Mouse (Mus musculus): ENCODE data around the gene Aoc1. TPM values are rescaled to one million over a fixed set of nuclear protein-coding genes. Genes with fewer than 3 reads are reported as not detected.
"Not testable (repeated sequence)": the region's sequence is repeated elsewhere in the genome, so short reads cannot be mapped to it uniquely, and the experiment has no call there.

Aoc1 gene
- polyA plus RNA-seq, 1 experiment from 2014 or later, result 0.07 TPM

DNA sequence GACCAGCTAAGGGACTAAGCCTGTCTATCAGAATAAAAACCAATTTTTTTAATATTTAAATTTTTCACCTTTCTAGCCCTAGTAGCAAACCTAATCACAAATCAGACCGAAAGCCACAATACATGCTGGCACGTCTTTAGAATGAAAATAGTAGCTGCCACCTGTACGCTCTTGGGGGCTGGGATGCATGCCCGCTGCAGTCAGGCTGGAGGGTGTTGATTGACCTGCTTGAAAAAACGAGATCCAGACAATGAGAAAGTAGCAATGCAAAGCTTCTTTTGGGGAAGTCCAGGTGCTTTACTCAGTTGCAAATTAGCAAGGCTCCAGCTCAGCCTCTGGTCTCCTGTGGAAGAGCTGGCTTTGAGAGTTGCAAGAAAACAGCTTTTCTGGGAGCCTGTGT lies 24.3 kb downstream of the Aoc1 start:
- peaks cover 6% of the 10 kb centered on the region; the same call in 1 of the 2 replicates for H3K9me3 ChIP-seq
- WGBS, result 89% methylated on average over 5 of the region's 5 CpGs

GRCm38 (mm10) chr6:48901316-48901715 lies 28.6 kb downstream of the Aoc1 start:
- not testable (repeated sequence) for H3K27me3 ChIP-seq (replicated peaks; ENCODE audit: low read depth, poor library complexity, severe bottlenecking); H3K4me1 ChIP-seq; H3K36me3 ChIP-seq (replicated peaks); DNase-seq (ENCODE audit: low spot score); H3K9me3 ChIP-seq; H3K4me3 ChIP-seq; H3K27ac ChIP-seq (replicated peaks)
- WGBS, result 96% methylated on average over 11 of the region's 11 CpGs

More for the DNA sequence above, 24.3 kb downstream of the Aoc1 start:
- no peak overlapping the region for H3K27ac ChIP-seq (replicated peaks)
- DNase-seq (ENCODE audit: low spot score), result no peak
- H3K4me1 ChIP-seq, result no peaks in the 10 kb centered on the region
- H3K36me3 ChIP-seq (replicated peaks), result no peaks in the 10 kb centered on the region
- no peaks in the 10 kb centered on the region for H3K27me3 ChIP-seq (replicated peaks; ENCODE audit: low read depth, poor library complexity, severe bottlenecking)
- no peak overlapping the region for H3K4me3 ChIP-seq

- no peak for DNase-seq (ENCODE audit: low spot score)
- H3K27me3 ChIP-seq (replicated peaks; ENCODE audit: low read depth, poor library complexity, severe bottlenecking), result no peaks in the 10 kb centered on the region
- WGBS, result 88% methylated on average over 17 of the region's 17 CpGs
- no peak overlapping the region for H3K27ac ChIP-seq (replicated peaks)
- no peaks in the 10 kb centered on the region; the same call in 1 of the 2 replicates for H3K4me1 ChIP-seq
- H3K9me3 ChIP-seq, result no peaks in the 10 kb centered on the region
- no peaks in the 10 kb centered on the region for H3K36me3 ChIP-seq (replicated peaks)
- H3K4me3 ChIP-seq, result no peak overlapping the region
Measured at GRCm38 (mm10) chr6:48902511-48903406, 30.1 kb downstream of the Aoc1 start.

- Histone ChIP-seq H3K27ac (replicated peaks) (no peak overlapping the region), H3K4me3 (no peak overlapping the region), H3K36me3 (replicated peaks) (no peaks in the 10 kb centered on the region), H3K4me1 (no peaks in the 10 kb centered on the region; the same call in 1 of the 2 replicates), H3K27me3 (replicated peaks; ENCODE audit: low read depth, poor library complexity, severe bottlenecking) (no peaks in the 10 kb centered on the region), H3K9me3 (no peaks in the 10 kb centered on the region)
- WGBS, result 85% methylated on average over 4 of the region's 4 CpGs
- no peak for DNase-seq (ENCODE audit: low spot score)
Measured at GRCm38 (mm10) chr6:48903437-48903836, 30.7 kb downstream of the Aoc1 start.

- no peak overlapping the region for H3K27ac ChIP-seq (replicated peaks)
- no peaks in the 10 kb centered on the region for H3K9me3 ChIP-seq
- no peak overlapping the region for H3K4me3 ChIP-seq
- H3K4me1 ChIP-seq, result no peaks in the 10 kb centered on the region; the same call in 1 of the 2 replicates
- peak; percentile 5 for DNase-seq (ENCODE audit: low spot score)
- no peaks in the 10 kb centered on the region for H3K36me3 ChIP-seq (replicated peaks)
- 96% methylated on average over 13 of the region's 13 CpGs for WGBS
- H3K27me3 ChIP-seq (replicated peaks; ENCODE audit: low read depth, poor library complexity, severe bottlenecking), result no peaks in the 10 kb centered on the region
Measured at GRCm38 (mm10) chr6:48905606-48906005, 32.9 kb downstream of the Aoc1 start.

GRCm38 (mm10) chr6:48906371-48906770 lies 33.7 kb downstream of the Aoc1 start:
- DNase-seq (ENCODE audit: low spot score), result peak; percentile 0
- no peak overlapping the region for H3K4me3 ChIP-seq
- H3K9me3 ChIP-seq, result no peaks in the 10 kb centered on the region
- no peaks in the 10 kb centered on the region for H3K36me3 ChIP-seq (replicated peaks)
- no peaks in the 10 kb centered on the region; the same call in 1 of the 2 replicates for H3K4me1 ChIP-seq
- H3K27ac ChIP-seq (replicated peaks), result no peak overlapping the region
- H3K27me3 ChIP-seq (replicated peaks; ENCODE audit: low read depth, poor library complexity, severe bottlenecking), result no peaks in the 10 kb centered on the region
- 92% methylated on average over 14 of the region's 14 CpGs for WGBS

- Histone ChIP-seq H3K27ac (replicated peaks) (no peak overlapping the region), H3K4me1 (no peaks in the 10 kb centered on the region; the same call in 1 of the 2 replicates), H3K36me3 (replicated peaks) (no peaks in the 10 kb centered on the region), H3K4me3 (no peak overlapping the region), H3K9me3 (no peaks in the 10 kb centered on the region), H3K27me3 (replicated peaks; ENCODE audit: low read depth, poor library complexity, severe bottlenecking) (no peaks in the 10 kb centered on the region)
- no peak for DNase-seq (ENCODE audit: low spot score)
- WGBS, result 84% methylated on average over 1 of the region's 1 CpGs
Measured at GRCm38 (mm10) chr6:48909229-48909628, 36.5 kb downstream of the Aoc1 start.

GRCm38 (mm10) chr6:48912033-48912432 lies 39.3 kb downstream of the Aoc1 start:
- no peaks in the 10 kb centered on the region for H3K9me3 ChIP-seq
- H3K27me3 ChIP-seq (replicated peaks; ENCODE audit: low read depth, poor library complexity, severe bottlenecking), result no peaks in the 10 kb centered on the region
- WGBS, result 50% methylated on average over 3 of the region's 3 CpGs
- DNase-seq (ENCODE audit: low spot score), result no peak
- no peaks in the 10 kb centered on the region for H3K36me3 ChIP-seq (replicated peaks)
- no peak overlapping the region for H3K4me3 ChIP-seq
- H3K27ac ChIP-seq (replicated peaks), result no peak overlapping the region
- H3K4me1 ChIP-seq, result no peaks in the 10 kb centered on the region; the same call in 1 of the 2 replicates

GRCm38 (mm10) chr6:48913587-48913986 lies 40.9 kb downstream of the Aoc1 start:
- no peaks in the 10 kb centered on the region for H3K4me1 ChIP-seq
- no peak for DNase-seq (ENCODE audit: low spot score)
- H3K27ac ChIP-seq (replicated peaks), result no peak overlapping the region
- no peak overlapping the region for H3K4me3 ChIP-seq
- no peaks in the 10 kb centered on the region for H3K27me3 ChIP-seq (replicated peaks; ENCODE audit: low read depth, poor library complexity, severe bottlenecking)
- no peaks in the 10 kb centered on the region for H3K9me3 ChIP-seq
- WGBS, result 91% methylated on average over 2 of the region's 2 CpGs
- no peaks in the 10 kb centered on the region for H3K36me3 ChIP-seq (replicated peaks)

DNA sequence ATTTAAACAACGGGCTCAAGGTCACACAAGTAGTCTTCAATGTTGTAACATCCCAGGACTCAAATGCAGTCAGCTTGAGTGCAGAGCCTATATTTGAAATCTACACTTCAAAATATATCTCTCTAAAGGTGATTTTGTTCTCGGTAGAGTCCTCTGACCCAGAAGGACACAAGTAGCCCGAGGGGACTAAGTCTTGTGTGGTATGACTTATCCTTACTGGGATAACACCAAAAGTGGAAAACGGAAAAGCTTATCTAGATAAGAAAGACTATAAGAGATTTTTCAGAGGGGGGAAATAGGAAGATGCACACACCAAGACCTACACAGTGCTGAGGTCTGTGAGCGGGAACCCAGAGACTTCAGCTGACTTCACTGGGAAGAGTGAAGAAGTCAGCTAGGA lies 56.9 kb downstream of the Aoc1 start, which contains the start of gene 1600015I10Rik:
Gene 1600015I10Rik (plus strand): TSS at position 301 of the 400 bp plus-strand sequence.
- 89% methylated on average over 5 of the region's 5 CpGs for WGBS
- H3K4me3 ChIP-seq, result no peak within 1 kb of the TSS
- H3K9me3 ChIP-seq, result no peaks in the 10 kb centered on the region
- no peaks in the 10 kb centered on the region for H3K4me1 ChIP-seq
- no peak within 1 kb of the TSS for H3K27ac ChIP-seq (replicated peaks)
- H3K36me3 ChIP-seq (replicated peaks), result no peaks in the 10 kb centered on the region
- no peak for DNase-seq (ENCODE audit: low spot score)
- no peaks in the 10 kb centered on the region for H3K27me3 ChIP-seq (replicated peaks; ENCODE audit: low read depth, poor library complexity, severe bottlenecking)

DNA sequence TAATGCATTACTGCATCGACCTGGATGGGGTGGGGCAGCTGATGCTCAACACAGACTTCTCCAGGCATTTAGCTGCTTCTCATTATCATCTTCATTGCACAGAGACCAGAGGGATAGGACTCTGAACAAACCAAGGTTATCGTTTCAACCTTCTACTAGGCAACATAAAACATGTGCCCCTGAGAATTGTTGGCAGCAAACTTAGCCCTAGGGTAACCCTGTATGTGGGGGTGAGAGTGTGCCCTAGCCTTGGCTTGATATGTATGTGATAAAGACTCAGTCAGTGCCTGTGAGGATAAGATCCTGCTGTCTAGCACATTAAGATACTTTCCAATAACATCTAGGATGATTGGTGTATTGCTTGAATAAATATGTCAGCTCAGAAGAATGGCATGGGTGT lies 76.9 kb downstream of the Aoc1 start:
- Histone ChIP-seq H3K27me3 (replicated peaks; ENCODE audit: low read depth, poor library complexity, severe bottlenecking) (no peaks in the 10 kb centered on the region), H3K4me1 (peaks cover 4% of the 10 kb centered on the region; the same call in 1 of the 2 replicates), H3K9me3 (peaks cover 2% of the 10 kb centered on the region; the same call in 1 of the 2 replicates), H3K4me3 (no peak overlapping the region), H3K36me3 (replicated peaks) (no peaks in the 10 kb centered on the region), H3K27ac (replicated peaks) (no peak overlapping the region)
- no peak for DNase-seq (ENCODE audit: low spot score)
- WGBS, result 75% methylated on average over 2 of the region's 2 CpGs

- H3K4me3 ChIP-seq, result no peak overlapping the region
- H3K36me3 ChIP-seq (replicated peaks), result no peaks in the 10 kb centered on the region
- H3K27me3 ChIP-seq (replicated peaks; ENCODE audit: low read depth, poor library complexity, severe bottlenecking), result no peaks in the 10 kb centered on the region
- WGBS, result 82% methylated on average over 5 of the region's 5 CpGs
- no peak for DNase-seq (ENCODE audit: low spot score)
- H3K9me3 ChIP-seq, result no peaks in the 10 kb centered on the region
- no peak overlapping the region for H3K27ac ChIP-seq (replicated peaks)
- H3K4me1 ChIP-seq, result peaks cover 4% of the 10 kb centered on the region; the same call in 1 of the 2 replicates
Measured at GRCm38 (mm10) chr6:48950676-48951075, 78.0 kb downstream of the Aoc1 start.

DNA sequence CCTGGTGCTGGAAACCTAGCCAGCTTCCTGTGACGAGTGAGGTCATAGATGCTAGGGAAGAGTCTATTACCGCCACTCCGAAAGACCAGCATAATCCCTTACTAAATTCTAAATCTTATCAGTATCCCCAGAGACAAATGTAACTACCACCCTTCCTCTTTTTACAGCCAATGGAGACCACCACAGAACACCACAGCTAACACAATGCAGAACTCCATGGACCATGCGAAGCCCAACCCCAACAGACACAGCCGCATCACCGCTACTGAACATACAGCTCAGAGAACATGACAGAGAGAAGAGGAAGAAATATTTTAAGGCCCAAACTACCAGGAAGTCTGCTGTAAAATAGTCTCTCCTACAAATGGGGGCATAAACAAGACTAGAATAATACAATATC lies 78.9 kb downstream of the Aoc1 start:
- Histone ChIP-seq H3K27ac (replicated peaks) (no peak overlapping the region), H3K4me1 (peaks cover 4% of the 10 kb centered on the region; the same call in 1 of the 2 replicates), H3K36me3 (replicated peaks) (no peaks in the 10 kb centered on the region), H3K27me3 (replicated peaks; ENCODE audit: low read depth, poor library complexity, severe bottlenecking) (no peaks in the 10 kb centered on the region), H3K9me3 (no peaks in the 10 kb centered on the region), H3K4me3 (no peak overlapping the region)
- DNase-seq (ENCODE audit: low spot score), result no peak
- WGBS, result 86% methylated on average over 6 of the region's 6 CpGs
